Mouse (Mus musculus) ovary, postnatal 36 days (tissue): ENCODE data around the gene Bicdl1.

Experiments
- DNase-seq: peaks from one replicate; pipeline ENCODE4 v3.0.0; 2022; ENCODE audit warnings: low spot score, mixed read lengths

The Bicdl1 gene

GRCm38 (mm10) chr5:115726019-115726418, 5.4 kb downstream of the Bicdl1 start:
- DNase-seq, result no peak

- no peak for DNase-seq
Measured at GRCm38 (mm10) chr5:115724422-115724821, 7.0 kb downstream of the Bicdl1 start.

GRCm38 (mm10) chr5:115722188-115722959, 9.0 kb downstream of the Bicdl1 start:
- no peak for DNase-seq

GRCm38 (mm10) chr5:115720761-115721160, 10.7 kb downstream of the Bicdl1 start:
- DNase-seq, result no peak

GRCm38 (mm10) chr5:115717693-115718092, 13.7 kb downstream of the Bicdl1 start:
- DNase-seq, result no peak

- DNase-seq, result no peak
Measured at GRCm38 (mm10) chr5:115717106-115717505, 14.3 kb downstream of the Bicdl1 start.

GRCm38 (mm10) chr5:115716426-115716825, 15.0 kb downstream of the Bicdl1 start:
- DNase-seq, result no peak

- DNase-seq, result no peak
Measured at GRCm38 (mm10) chr5:115714761-115715160, 16.7 kb downstream of the Bicdl1 start.

GRCm38 (mm10) chr5:115712487-115712886, 18.9 kb downstream of the Bicdl1 start:
- no peak for DNase-seq

GRCm38 (mm10) chr5:115711636-115712419, 19.6 kb downstream of the Bicdl1 start:
- DNase-seq, result no peak

- DNase-seq, result no peak
Measured at GRCm38 (mm10) chr5:115710171-115710570, 21.2 kb downstream of the Bicdl1 start.

- DNase-seq, result no peak
Measured at GRCm38 (mm10) chr5:115708930-115709329, 22.5 kb downstream of the Bicdl1 start.

- no peak for DNase-seq
Measured at GRCm38 (mm10) chr5:115701981-115702380, 29.4 kb downstream of the Bicdl1 start.

- DNase-seq, result no peak
Measured at GRCm38 (mm10) chr5:115701215-115701614, 30.2 kb downstream of the Bicdl1 start.

GRCm38 (mm10) chr5:115696811-115697210, 34.6 kb downstream of the Bicdl1 start:
- no peak for DNase-seq

GRCm38 (mm10) chr5:115695191-115695770, 36.1 kb downstream of the Bicdl1 start:
- DNase-seq, result no peak

- DNase-seq, result no peak
Measured at GRCm38 (mm10) chr5:115693271-115693670, 38.1 kb downstream of the Bicdl1 start.

GRCm38 (mm10) chr5:115686716-115687115, 44.7 kb downstream of the Bicdl1 start:
- DNase-seq, result no peak

- no peak for DNase-seq
Measured at GRCm38 (mm10) chr5:115685126-115685525, 46.3 kb downstream of the Bicdl1 start.

GRCm38 (mm10) chr5:115671846-115672245, 59.6 kb downstream of the Bicdl1 start:
- DNase-seq, result no peak

- no peak for DNase-seq
Measured at GRCm38 (mm10) chr5:115670406-115670805, 61.0 kb downstream of the Bicdl1 start.

GRCm38 (mm10) chr5:115669974-115670373, 61.4 kb downstream of the Bicdl1 start:
- no peak for DNase-seq

GRCm38 (mm10) chr5:115668986-115669385, 62.4 kb downstream of the Bicdl1 start:
- no peak for DNase-seq
